In the genomic region with DNA sequence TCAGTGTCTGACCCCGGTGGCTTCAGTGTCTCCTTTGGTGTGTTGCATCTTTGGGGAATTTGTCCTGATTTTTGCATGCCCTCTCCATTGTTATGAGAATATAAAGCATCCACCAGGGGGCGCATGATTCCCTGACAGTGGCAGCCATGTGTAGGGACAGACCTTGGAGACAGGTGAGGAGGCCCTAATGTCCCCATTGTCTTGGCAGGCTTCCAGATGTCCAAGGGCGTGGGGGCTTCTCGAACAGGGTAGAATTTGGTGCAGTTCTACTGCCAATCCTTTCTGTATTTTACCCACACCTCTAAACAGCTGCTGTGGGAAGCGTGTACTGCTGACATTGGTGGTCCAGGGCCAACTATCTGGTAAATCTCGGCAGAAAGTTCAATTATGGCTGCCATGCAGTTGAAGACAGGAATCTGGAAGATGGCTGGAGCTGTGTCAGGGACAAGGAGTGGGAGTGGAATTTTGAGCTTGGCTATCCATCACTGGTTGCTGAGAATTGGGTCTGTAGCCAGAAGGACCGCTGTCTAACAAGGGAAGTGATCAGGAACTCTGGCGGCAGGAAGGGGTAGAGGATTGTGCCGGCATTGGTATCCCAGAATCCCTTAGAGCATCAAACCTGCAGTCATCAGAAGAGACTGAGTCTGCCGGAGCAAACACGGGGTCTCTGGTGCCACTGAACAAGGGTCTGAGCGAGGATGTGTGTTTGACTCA, we compare ENCODE assay signal across 9 mouse cellular contexts. TPM values are rescaled to one million over a fixed set of nuclear protein-coding genes. Genes with fewer than 3 reads are reported as not detected.
DNase-seq lines count a peak whose midpoint lies in the region; ATAC-seq and TF ChIP-seq lines count a peak whose summit lies in the region.
"Had no signal": no experiment of that assay in that cellular context is flagged by ENCODE, and none has a peak within 500 bp of the region (broad histone marks: within the 10 kb centered on the region; RNA-seq: fewer than 3 reads in every experiment).

No protein-coding gene starts in this region.

- no peak overlapping the region for H3K4me3 ChIP-seq in midbrain, embryonic 11.5 days (ENCODE audit: low read depth, low read length)
- H3K4me3 ChIP-seq in midbrain, embryonic 13.5 days (replicated peaks), result no peak overlapping the region
- no peak overlapping the region for H3K4me3 ChIP-seq in embryonic fibroblast, embryonic 13.5 days (ENCODE audit: insufficient read depth, low read length)
- no peak overlapping the region for H3K4me3 ChIP-seq in intestine, embryonic 14.5 days (ENCODE audit: low read depth, low read length)
- H3K4me3 ChIP-seq in neural tube, embryonic 11.5 days (ENCODE audit: low read depth, low read length), result no peak overlapping the region
- H3K4me3 ChIP-seq: erythroblast, embryonic 14.5 days had no signal

- H3K9ac ChIP-seq in midbrain, embryonic 11.5 days (ENCODE audit: low read length), result no peak overlapping the region
- H3K9ac ChIP-seq in midbrain, embryonic 13.5 days (replicated peaks), result no peak overlapping the region
- H3K9ac ChIP-seq in intestine, embryonic 14.5 days (ENCODE audit: low read length), result no peak overlapping the region
- H3K9ac ChIP-seq in neural tube, embryonic 11.5 days (ENCODE audit: low read length), result no peak overlapping the region

- H3K36me3 ChIP-seq in midbrain, embryonic 11.5 days (ENCODE audit: control insufficient read depth, insufficient read depth, low read length), result no peaks in the 10 kb centered on the region
- H3K36me3 ChIP-seq in midbrain, embryonic 13.5 days, result no peaks in the 10 kb centered on the region
- H3K36me3 ChIP-seq in intestine, embryonic 14.5 days (ENCODE audit: control insufficient read depth, insufficient read depth, low read length), result no peaks in the 10 kb centered on the region
- no peaks in the 10 kb centered on the region for H3K36me3 ChIP-seq in neural tube, embryonic 11.5 days (ENCODE audit: control insufficient read depth, insufficient read depth, low read length)

- peak; percentile 93 for DNase-seq in midbrain, embryonic 11.5 days (ENCODE audit: low spot score, missing footprints)
- DNase-seq in adrenal gland, postnatal 36 days, result peak; percentile 54 to 74
- peak; percentile 71 for DNase-seq in intestine, embryonic 14.5 days (ENCODE audit: low spot score)
- peak; percentile 37 to 42 for DNase-seq in left cerebral cortex, postnatal 25 days (ENCODE audit: low spot score in 2 of 2)
- peak; percentile 60 for DNase-seq in neural tube, embryonic 11.5 days (ENCODE audit: low spot score)
- DNase-seq in thymus, postnatal 36 days, result peak; percentile 49 to 53

- peak; percentile 49; the same call in 1 of the 2 replicates for TF ChIP-seq CTCF in embryonic fibroblast, embryonic 13.5 days (IDR thresholded peaks at IDR 0.05; ENCODE audit: borderline replicate concordance, insufficient read depth, low read length)

- TF ChIP-seq POLR2A in embryonic fibroblast, embryonic 13.5 days (IDR thresholded peaks at IDR 0.05; ENCODE audit: low read depth, low read length), result no peak

- H3K4me2 ChIP-seq in midbrain, embryonic 11.5 days, result no peak overlapping the region
- H3K4me2 ChIP-seq in midbrain, embryonic 13.5 days (replicated peaks), result no peak overlapping the region
- H3K4me2 ChIP-seq in intestine, embryonic 14.5 days (ENCODE audit: low read length), result no peak overlapping the region
- no peak overlapping the region for H3K4me2 ChIP-seq in neural tube, embryonic 11.5 days (ENCODE audit: low read depth)

- peaks cover 5% of the 10 kb centered on the region for H3K27me3 ChIP-seq in midbrain, embryonic 11.5 days (ENCODE audit: control insufficient read depth, insufficient read depth, low read length)
- peaks cover 49% of the 10 kb centered on the region for H3K27me3 ChIP-seq in midbrain, embryonic 13.5 days
- 0 out of 2 replicates have a peak, but pooled peaks cover 12% of the 10 kb centered on the region for H3K27me3 ChIP-seq in intestine, embryonic 14.5 days (replicated peaks; ENCODE audit: control insufficient read depth, insufficient read depth, low read length)
- H3K27me3 ChIP-seq in neural tube, embryonic 11.5 days (ENCODE audit: control insufficient read depth, insufficient read depth, low read length), result 0 out of 2 replicates have a peak, but pooled peaks cover 2% of the 10 kb centered on the region

- no peak overlapping the region for H3K27ac ChIP-seq in midbrain, embryonic 11.5 days (ENCODE audit: low read depth, low read length)
- no peak overlapping the region for H3K27ac ChIP-seq in midbrain, embryonic 13.5 days
- no peak overlapping the region for H3K27ac ChIP-seq in embryonic fibroblast, embryonic 13.5 days (ENCODE audit: insufficient read depth, low read length)
- no peak overlapping the region for H3K27ac ChIP-seq in intestine, embryonic 14.5 days (ENCODE audit: low read depth)
- no peak overlapping the region for H3K27ac ChIP-seq in neural tube, embryonic 11.5 days (ENCODE audit: low read depth, low read length)

- 70% methylated on average over 12 of the region's 12 CpGs for WGBS in midbrain, embryonic 11.5 days
- WGBS in midbrain, embryonic 13.5 days, result 70% methylated on average over 12 of the region's 12 CpGs
- 57% methylated on average over 12 of the region's 12 CpGs for WGBS in intestine, embryonic 14.5 days
- WGBS in neural tube, embryonic 11.5 days, result 75% methylated on average over 12 of the region's 12 CpGs

- H3K4me1 ChIP-seq in midbrain, embryonic 11.5 days (ENCODE audit: control insufficient read depth, insufficient read depth, low read length), result peaks cover 16% of the 10 kb centered on the region
- H3K4me1 ChIP-seq in midbrain, embryonic 13.5 days (replicated peaks), result peaks cover 18% of the 10 kb centered on the region
- H3K4me1 ChIP-seq in embryonic fibroblast, embryonic 13.5 days (ENCODE audit: control insufficient read depth, insufficient read depth, low read length), result peaks cover 10% of the 10 kb centered on the region
- 0 out of 2 replicates have a peak, but pooled peaks cover 8% of the 10 kb centered on the region for H3K4me1 ChIP-seq in intestine, embryonic 14.5 days (replicated peaks; ENCODE audit: control insufficient read depth, insufficient read depth, low read length)
- H3K4me1 ChIP-seq in neural tube, embryonic 11.5 days (ENCODE audit: control insufficient read depth, insufficient read depth, low read length), result no peaks in the 10 kb centered on the region

- H3K9me3 ChIP-seq in midbrain, embryonic 11.5 days (ENCODE audit: control insufficient read depth, low read length), result no peaks in the 10 kb centered on the region
- H3K9me3 ChIP-seq in midbrain, embryonic 13.5 days, result no peaks in the 10 kb centered on the region
- no peaks in the 10 kb centered on the region for H3K9me3 ChIP-seq in intestine, embryonic 14.5 days (ENCODE audit: control insufficient read depth, low read length)
- H3K9me3 ChIP-seq in neural tube, embryonic 11.5 days (ENCODE audit: control insufficient read depth, low read length), result no peaks in the 10 kb centered on the region

- intact Hi-C loops in left cerebral cortex, postnatal 25 days (cut with DNase I), result loop anchor here (2.0 kb wide), 1 partner anchor 220 kb away; no protein-coding TSS in a partner anchor

- ATAC-seq in midbrain, embryonic 11.5 days (ENCODE audit: low FRiP score), result peak; percentile 58
- ATAC-seq in midbrain, embryonic 13.5 days, result no peak
- 0 out of 2 replicates have a peak, but pooled peaks have one; percentile 62 for ATAC-seq in intestine, embryonic 14.5 days (replicated peaks; ENCODE audit: low FRiP score, low TSS enrichment, low read depth)
- ATAC-seq in neural tube, embryonic 11.5 days (ENCODE audit: insufficient read depth, low FRiP score, low TSS enrichment), result no peak

RNA-seq across cellular contexts. Expression of a gene that starts 29.8 kb away (rescaled TPM):
- polyA plus RNA-seq in midbrain, embryonic 11.5 days (2014; fragmentation: Nextera tagmentation; extraction: Ambion mirVana), result not detected in 2 replicates
- polyA plus RNA-seq in midbrain, embryonic 13.5 days (2015; fragmentation: Nextera tagmentation; extraction: Ambion mirVana), result not detected in 2 replicates
- not detected for total RNA-seq in adrenal gland, postnatal 36 days (2021)
- polyA plus RNA-seq in embryonic fibroblast, embryonic 13.5 days (2011; ENCODE audit: insufficient read length, low read depth, missing spikeins), result not detected in 2 replicates
- 0.14 TPM in 1 of 2 replicates, not detected in the other for polyA plus RNA-seq in intestine, embryonic 14.5 days (2014; fragmentation: Nextera tagmentation; extraction: Ambion mirVana)
- total RNA-seq in left cerebral cortex, postnatal 25 days (2021), result 1 to 10 TPM; 1.1 to 2.0 TPM
- 0.22 and 0.52 TPM in 2 replicates for polyA plus RNA-seq in neural tube, embryonic 11.5 days (2014; fragmentation: Nextera tagmentation; extraction: Ambion mirVana)

RNA-seq across cellular contexts. Expression of a gene that starts 46.3 kb away (rescaled TPM):
- polyA plus RNA-seq in midbrain, embryonic 11.5 days (2014; fragmentation: Nextera tagmentation; extraction: Ambion mirVana), result 1.8 and 2.3 TPM in 2 replicates
- polyA plus RNA-seq in midbrain, embryonic 13.5 days (2015; fragmentation: Nextera tagmentation; extraction: Ambion mirVana), result 0.24 and 0.44 TPM in 2 replicates
- total RNA-seq in adrenal gland, postnatal 36 days (2021), result not detected
- 6.9 and 14.6 TPM in 2 replicates for polyA plus RNA-seq in embryonic fibroblast, embryonic 13.5 days (2011; ENCODE audit: insufficient read length, low read depth, missing spikeins)
- not detected in 2 replicates for polyA plus RNA-seq in intestine, embryonic 14.5 days (2014; fragmentation: Nextera tagmentation; extraction: Ambion mirVana)
- total RNA-seq in left cerebral cortex, postnatal 25 days (2021), result not detected
- polyA plus RNA-seq in neural tube, embryonic 11.5 days (2014; fragmentation: Nextera tagmentation; extraction: Ambion mirVana), result 0.16 and 0.35 TPM in 2 replicates
- polyA plus RNA-seq: erythroblast, embryonic 14.5 days had no signal

Comparison
In these comparisons a context has a peak if more than half of its experiments do, and no peak if none do; other contexts are left out.
1. ATAC-seq: peak in midbrain, embryonic 11.5 days (single experiment) and intestine, embryonic 14.5 days (single experiment); none in midbrain, embryonic 13.5 days (single experiment) and neural tube, embryonic 11.5 days (single experiment).
2. DNase-seq: peak in every context shown above with its lines; median percentile 93 in midbrain, embryonic 11.5 days; 71 in intestine, embryonic 14.5 days; 64 in adrenal gland, postnatal 36 days; 60 in neural tube, embryonic 11.5 days; 51 in thymus, postnatal 36 days; 40 in left cerebral cortex, postnatal 25 days.